Mouse (Mus musculus) lung, postnatal 0 days (tissue): Measurements from ENCODE around the gene Pnkd. TPM values are rescaled to one million over a fixed set of nuclear protein-coding genes. Genes with fewer than 3 reads are reported as not detected.
A peak's percentile ranks its signal among the peaks of the same experiment; 100 is the strongest.

ENCODE experiments used
- ATAC-seq: fragments of 200-750 bp; cut with Nextera tagmentation; 2 replicates; pipeline ENCODE4 v1.8.0; 2017; ENCODE audit warnings: moderate library complexity
- DNase-seq: peaks from one replicate; pipeline ENCODE4 v3.0.0-alpha.2; 2016; ENCODE audit warnings: low spot score
- H3K27ac ChIP-seq: fragments of 300-500 bp; sonication (generic); 2 replicates; pipeline ENCODE4 v1.5.1; 2014; ENCODE audit warnings: antibody characterized with exemption, mild to moderate bottlenecking, low read length, mixed read lengths
- H3K27me3 ChIP-seq: fragments of 300-500 bp; sonication (generic); replicated peaks from 2 replicates; pipeline ENCODE4 v1.6.1; 2014; ENCODE audit warnings: low read length, mixed read lengths; ENCODE audit not compliant: insufficient read depth
- H3K36me3 ChIP-seq: fragments of 300-500 bp; sonication (generic); 2 replicates; pipeline ENCODE4 v1.6.1; 2014; ENCODE audit warnings: low read length, mixed read lengths; ENCODE audit not compliant: insufficient read depth
- H3K4me1 ChIP-seq: fragments of 300-500 bp; sonication (generic); 2 replicates; pipeline ENCODE4 v1.6.1; 2014; ENCODE audit warnings: antibody characterized with exemption, low read depth, low read length, mixed read lengths; ENCODE audit not compliant: insufficient read depth
- H3K4me2 ChIP-seq: fragments of 300-500 bp; sonication (generic); replicated peaks from 2 replicates; pipeline ENCODE4 v1.6.1; 2014; ENCODE audit warnings: low read depth, mild to moderate bottlenecking, low read length, moderate library complexity, mixed read lengths
- H3K4me3 ChIP-seq: fragments of 300-500 bp; sonication (generic); 2 replicates; pipeline ENCODE4 v1.5.1; 2014; ENCODE audit warnings: low read depth, low read length
- H3K9ac ChIP-seq: fragments of 300-500 bp; sonication (generic); replicated peaks from 2 replicates; pipeline ENCODE4 v1.6.1; 2014; ENCODE audit warnings: low read depth, mild to moderate bottlenecking
- H3K9me3 ChIP-seq: fragments of 300-500 bp; sonication (generic); 2 replicates; pipeline ENCODE4 v1.6.1; 2016; ENCODE audit warnings: low read length, mixed read lengths
- CTCF ChIP-seq: IDR thresholded peaks from 2 replicates; pipeline ENCODE4 v1.5.1; 2016; ENCODE audit warnings: antibody characterized with exemption, mild to moderate bottlenecking
- EP300 ChIP-seq: IDR thresholded peaks from 2 replicates; pipeline ENCODE4 v1.6.1; 2016; ENCODE audit warnings: antibody characterized with exemption, mild to moderate bottlenecking, control low read depth
- WGBS: fragments of 180-500 bp; shearing (Covaris S2); extraction: QIAGEN DNeasy Blood & Tissue Kit; methylation state at CpG from one replicate; pipeline ENCODE4 v1.1.7; 2014; 5-methylcytosine and 5-hydroxymethylcytosine counted together
- polyA plus RNA-seq: library from polyadenylated mRNA; unstranded; fragments of >200 nt; fragmentation: Nextera tagmentation; extraction: Ambion mirVana; gene quantifications from 2 replicates; pipeline ENCODE4 v1.2.1, GENCODE M21; 2015

The Pnkd gene
- polyA plus RNA-seq, 1 experiment from 2014 or later: 88.7 TPM

DNA sequence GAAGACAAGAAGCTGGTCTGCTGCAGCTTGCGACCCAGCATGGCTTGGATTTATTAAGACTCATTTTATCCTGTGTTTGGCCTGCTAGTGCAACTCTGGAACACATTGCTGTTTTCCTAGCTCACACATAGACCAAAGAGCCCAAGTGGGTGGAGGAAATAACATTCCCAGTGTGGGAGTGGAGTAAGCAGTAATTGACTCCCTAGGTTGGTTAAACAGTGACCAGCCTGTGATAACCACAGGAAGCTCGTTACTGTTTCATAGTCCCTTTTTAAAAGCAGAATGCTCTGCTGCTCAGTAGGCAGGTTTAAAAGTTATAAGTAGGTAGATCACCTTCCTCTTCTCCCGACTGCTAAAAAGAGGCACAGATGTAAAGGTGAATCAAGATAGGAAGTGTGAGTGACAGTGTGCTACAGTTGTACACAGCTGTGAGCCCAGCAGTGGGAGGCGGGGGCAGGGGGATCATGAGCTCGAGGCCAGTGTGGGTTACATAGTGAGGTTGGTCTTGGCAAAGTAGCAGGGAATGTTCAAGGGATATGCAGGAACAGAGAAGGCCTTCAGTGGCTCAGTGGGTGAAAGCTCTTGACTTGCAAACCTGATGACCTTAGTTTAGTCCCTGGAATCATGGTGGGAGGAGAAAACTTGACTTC lies 35.3 kb upstream of the Pnkd start:
- no peak overlapping the region for H3K9ac ChIP-seq
- ATAC-seq (peak; percentile 82), DNase-seq (peak; percentile 49)
- H3K4me1 ChIP-seq: peaks cover 9% of the 10 kb centered on the region; the same call in 1 of the 2 replicates
- no peak overlapping the region for H3K4me3 ChIP-seq
- peaks cover 21% of the 10 kb centered on the region; the same call in 1 of the 2 replicates for H3K36me3 ChIP-seq
- whole genome bisulfite sequencing: 60% methylated on average over 5 of the region's 5 CpGs
- TF ChIP-seq CTCF (no peak), EP300 (no peak)
- H3K9me3 ChIP-seq: no peaks in the 10 kb centered on the region
- H3K27me3 ChIP-seq: no peaks in the 10 kb centered on the region
- H3K27ac ChIP-seq: peak overlapping the region; percentile 81
- H3K4me2 ChIP-seq: no peak overlapping the region

DNA sequence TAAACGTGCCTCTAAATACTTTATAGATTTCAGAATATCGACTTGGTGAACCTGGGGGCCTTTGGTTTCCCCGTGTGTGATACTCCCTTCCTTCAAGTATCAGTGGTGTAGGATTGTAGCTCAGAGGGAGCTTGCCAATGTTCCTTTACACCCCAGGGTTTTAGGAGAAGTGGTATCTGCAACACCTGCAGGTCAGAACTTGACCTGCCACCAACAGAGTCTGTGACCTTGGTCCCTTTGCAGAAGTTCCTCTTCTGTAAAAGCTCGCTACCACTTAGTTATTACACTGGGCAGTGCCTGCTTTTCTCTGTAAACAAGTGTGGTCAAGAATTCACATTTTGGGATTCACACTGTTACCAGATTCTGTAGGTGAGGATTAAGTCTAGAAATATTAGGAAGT lies 34.6 kb upstream of the Pnkd start:
- TF ChIP-seq EP300: no peak
- TF ChIP-seq CTCF: no peak
- no peak overlapping the region for H3K9ac ChIP-seq
- no peaks in the 10 kb centered on the region for H3K9me3 ChIP-seq
- no peak for DNase-seq
- no peak overlapping the region for H3K4me2 ChIP-seq
- no peak overlapping the region for H3K4me3 ChIP-seq
- no peaks in the 10 kb centered on the region for H3K27me3 ChIP-seq
- H3K27ac ChIP-seq: peak overlapping the region; percentile 81
- H3K4me1 ChIP-seq: peaks cover 9% of the 10 kb centered on the region; the same call in 1 of the 2 replicates
- ATAC-seq: no peak
- H3K36me3 ChIP-seq: peaks cover 25% of the 10 kb centered on the region; the same call in 1 of the 2 replicates
- WGBS: 84% methylated on average over 4 of the region's 4 CpGs

DNA sequence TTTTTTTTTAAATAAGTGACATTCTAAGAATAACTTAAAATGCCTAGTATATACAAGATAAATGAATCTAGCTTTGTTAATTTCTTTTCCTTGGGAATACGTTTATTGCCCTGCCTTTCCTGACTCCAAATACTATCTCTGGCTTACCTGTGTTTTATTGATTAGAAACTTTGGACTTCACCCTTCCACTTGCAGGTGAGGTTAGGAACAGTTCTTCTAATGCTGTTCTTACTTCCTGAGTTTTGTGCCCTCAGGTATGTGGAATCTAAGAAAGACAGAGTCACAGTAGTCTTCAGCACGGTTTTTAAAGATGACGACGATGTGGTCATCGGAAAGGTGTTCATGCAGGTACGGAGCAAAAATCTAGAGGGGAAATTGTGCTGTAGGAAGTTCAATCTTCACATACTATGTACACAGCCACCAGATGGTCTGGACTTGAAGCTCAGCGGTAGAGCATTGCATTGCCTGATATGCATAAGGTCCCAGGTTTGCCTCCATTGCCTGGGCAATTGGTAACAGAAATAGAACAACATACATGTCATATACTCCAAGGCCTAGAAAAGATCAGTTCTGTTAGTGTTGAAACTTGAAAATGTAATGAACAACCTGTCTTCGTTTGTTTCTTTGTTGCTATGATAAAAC lies 28.9 kb upstream of the Pnkd start:
- Histone ChIP-seq H3K4me3 (no peak overlapping the region), H3K27me3 (no peaks in the 10 kb centered on the region), H3K4me1 (no peaks in the 10 kb centered on the region), H3K27ac (no peak overlapping the region), H3K4me2 (no peak overlapping the region), H3K9ac (no peak overlapping the region), H3K9me3 (no peaks in the 10 kb centered on the region), H3K36me3 (peaks cover 56% of the 10 kb centered on the region)
- ATAC-seq (no peak), DNase-seq (no peak)
- 96% methylated on average over 8 of the region's 8 CpGs for WGBS
- no peak for TF ChIP-seq EP300
- no peak for TF ChIP-seq CTCF

DNA sequence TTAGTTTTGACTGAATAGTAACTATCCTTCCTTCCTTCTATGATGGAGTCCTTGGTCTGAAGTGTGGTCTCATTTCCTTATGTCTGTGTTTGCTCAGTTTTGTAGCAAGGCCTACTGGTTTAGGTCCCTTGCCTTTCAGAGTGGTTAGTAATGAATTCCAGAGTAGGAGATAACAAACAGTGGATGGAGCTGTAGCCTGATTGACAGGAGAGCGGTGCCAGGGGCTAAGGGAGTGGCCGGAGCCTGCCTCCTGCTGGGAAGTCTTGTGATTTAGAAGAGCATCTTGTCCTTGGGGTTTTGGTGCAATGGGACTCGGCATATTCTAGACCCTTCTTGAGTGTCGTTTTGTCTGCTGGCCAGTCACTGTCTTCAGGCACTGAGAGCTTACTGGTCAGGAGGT lies 27.9 kb upstream of the Pnkd start:
- H3K36me3 ChIP-seq: peaks cover 46% of the 10 kb centered on the region
- DNase-seq (no peak), ATAC-seq (0 out of 2 replicates have a peak, but pooled peaks have one; percentile 19)
- H3K4me3 ChIP-seq: no peak overlapping the region
- 79% methylated on average over 4 of the region's 4 CpGs for WGBS
- TF ChIP-seq CTCF: 0 out of 2 replicates have a peak, but pooled peaks have one; percentile 12
- no peak for TF ChIP-seq EP300
- no peak overlapping the region for H3K4me2 ChIP-seq
- no peaks in the 10 kb centered on the region for H3K27me3 ChIP-seq
- H3K27ac ChIP-seq: no peak overlapping the region
- no peaks in the 10 kb centered on the region for H3K4me1 ChIP-seq
- H3K9ac ChIP-seq: no peak overlapping the region
- H3K9me3 ChIP-seq: no peaks in the 10 kb centered on the region

DNA sequence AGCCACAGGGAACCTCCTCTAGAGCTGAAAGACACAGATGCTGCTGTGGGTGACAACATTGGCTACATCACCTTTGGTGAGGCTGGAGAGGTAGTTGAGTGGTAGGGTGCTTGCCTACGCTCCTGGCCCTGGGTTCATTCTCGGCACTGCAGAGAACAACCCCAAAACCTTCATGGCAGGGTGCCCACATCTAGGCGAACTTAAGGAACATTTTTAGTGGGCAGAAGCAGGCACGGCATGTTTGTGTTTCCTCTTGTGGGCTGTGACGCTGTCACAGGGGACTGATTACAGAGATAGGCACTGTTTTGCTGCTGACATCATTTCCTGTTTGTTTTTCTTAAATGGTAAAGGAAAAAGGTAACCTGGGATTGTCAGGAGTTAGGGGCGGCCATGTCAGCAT lies 22.2 kb upstream of the Pnkd start:
- Histone ChIP-seq H3K9me3 (no peaks in the 10 kb centered on the region), H3K4me3 (no peak overlapping the region), H3K27ac (no peak overlapping the region), H3K4me1 (no peaks in the 10 kb centered on the region), H3K27me3 (no peaks in the 10 kb centered on the region), H3K9ac (no peak overlapping the region), H3K4me2 (no peak overlapping the region), H3K36me3 (peaks cover 69% of the 10 kb centered on the region)
- 69% methylated on average over 6 of the region's 6 CpGs for WGBS
- no peak for TF ChIP-seq CTCF
- TF ChIP-seq EP300: no peak
- DNase-seq (no peak), ATAC-seq (no peak)

DNA sequence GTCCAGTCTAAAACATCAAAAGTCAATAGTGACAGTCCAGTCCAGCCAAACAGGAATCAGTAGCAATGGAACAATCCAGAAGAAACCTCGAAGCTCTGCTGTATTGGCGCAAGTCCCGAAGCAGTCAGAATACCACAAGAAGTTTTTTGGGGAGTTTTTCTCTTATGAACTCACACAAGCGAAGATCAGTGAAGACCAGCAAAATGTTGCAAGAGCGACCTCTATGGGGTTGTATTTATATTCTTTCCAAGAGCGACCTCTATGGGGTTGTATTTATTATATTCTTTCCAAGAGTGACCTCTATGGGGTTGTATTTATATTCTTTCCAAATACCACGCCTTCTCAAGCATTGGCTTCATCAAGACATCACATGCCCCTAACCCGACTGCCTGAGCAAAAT lies 16.0 kb upstream of the Pnkd start:
- DNase-seq (no peak), ATAC-seq (no peak)
- H3K27ac ChIP-seq: no peak overlapping the region
- peaks cover 30% of the 10 kb centered on the region for H3K36me3 ChIP-seq
- H3K4me2 ChIP-seq: no peak overlapping the region
- H3K9ac ChIP-seq: no peak overlapping the region
- no peak overlapping the region for H3K4me3 ChIP-seq
- H3K4me1 ChIP-seq: no peaks in the 10 kb centered on the region
- 81% methylated on average over 8 of the region's 8 CpGs for WGBS
- no peaks in the 10 kb centered on the region for H3K27me3 ChIP-seq
- H3K9me3 ChIP-seq: no peaks in the 10 kb centered on the region
- TF ChIP-seq EP300 (no peak), CTCF (no peak)
